Comparison of ENCODE assay signal across 11 mouse cellular contexts in the genomic region with DNA sequence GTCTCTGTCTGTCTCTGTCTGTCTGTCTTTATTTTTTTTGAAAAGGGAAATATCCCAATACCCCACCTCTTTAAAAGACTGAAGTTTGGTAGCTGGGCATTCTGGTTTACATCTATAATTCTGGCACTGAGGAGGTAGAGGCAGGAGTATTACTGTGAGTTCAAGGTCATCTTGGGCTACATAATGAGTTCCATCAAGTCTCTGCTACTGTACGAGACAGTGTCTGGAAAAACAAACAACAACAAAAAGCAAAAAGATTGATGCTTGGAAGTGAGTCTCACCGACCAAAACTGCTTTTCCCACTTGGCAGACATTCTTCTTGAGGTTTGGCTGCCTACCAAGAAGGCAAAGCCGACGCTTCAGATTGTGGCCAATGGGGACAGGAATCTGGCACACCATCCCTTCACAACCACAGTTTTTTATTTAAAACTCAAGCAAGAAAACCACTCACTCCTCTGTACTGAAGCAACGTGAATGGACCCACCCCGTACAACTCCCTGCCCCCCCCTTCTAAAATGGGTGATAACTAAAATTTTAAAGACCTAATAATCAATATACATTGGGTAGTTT. TPM values are rescaled to one million over a fixed set of nuclear protein-coding genes. Genes with fewer than 3 reads are reported as not detected.
DNase-seq lines count a peak whose midpoint lies in the region; ATAC-seq and TF ChIP-seq lines count a peak whose summit lies in the region.
"Had no signal": no experiment of that assay in that cellular context is flagged by ENCODE, and none has a peak within 500 bp of the region (broad histone marks: within the 10 kb centered on the region; RNA-seq: fewer than 3 reads in every experiment).

No protein-coding gene starts in this region.

- H3K9me3 ChIP-seq in heart, embryonic 12.5 days (replicated peaks) = no peaks in the 10 kb centered on the region
- H3K9me3 ChIP-seq: stomach, embryonic 15.5 days had no signal

- H3K27me3 ChIP-seq in heart, embryonic 12.5 days (replicated peaks) = no peaks in the 10 kb centered on the region
- H3K27me3 ChIP-seq in cerebellum, adult 2 months (ENCODE audit: control insufficient read depth, insufficient read depth, low read length) = no peaks in the 10 kb centered on the region
- H3K27me3 ChIP-seq: stomach, embryonic 15.5 days had no signal

- no peak overlapping the region for H3K4me3 ChIP-seq in heart, embryonic 12.5 days
- no peak overlapping the region for H3K4me3 ChIP-seq in cerebellum, adult 2 months (replicated peaks; ENCODE audit: insufficient read depth, low read depth, low read length)
- H3K4me3 ChIP-seq: stomach, embryonic 15.5 days had no signal

- H3K4me2 ChIP-seq in heart, embryonic 12.5 days = no peak overlapping the region
- H3K4me2 ChIP-seq: stomach, embryonic 15.5 days had no signal

- peak; percentile 58 for DNase-seq in heart, adult 8-10 months (ENCODE audit: low spot score)
- peak; percentile 86 for DNase-seq in 416B (ENCODE audit: low read depth)
- peak; percentile 71 to 80 for DNase-seq in cerebellum, adult 2 months
- DNase-seq in c-Kit-positive CD71-positive TER-119-positive erythroid progenitor cells, embryonic 14.5 days (ENCODE audit: low spot score) = no peak

- WGBS in heart, embryonic 12.5 days = 61% methylated on average over 6 of the region's 6 CpGs
- WGBS in cerebellum, adult 2 months = 2% methylated on average over 6 of the region's 6 CpGs

- H3K4me1 ChIP-seq in heart, embryonic 12.5 days (replicated peaks) = peaks cover 18% of the 10 kb centered on the region
- peaks cover 20% of the 10 kb centered on the region for H3K4me1 ChIP-seq in cerebellum, adult 2 months (ENCODE audit: control insufficient read depth, insufficient read depth, low read length)

- no peak overlapping the region for H3K9ac ChIP-seq in heart, embryonic 12.5 days
- H3K9ac ChIP-seq: liver, embryonic 14.5 days; stomach, embryonic 15.5 days had no signal

- no peak for TF ChIP-seq CTCF in cerebellum, adult 2 months (IDR thresholded peaks at IDR 0.05; ENCODE audit: borderline replicate concordance, insufficient read depth, low read depth, low read length)

- H3K36me3 ChIP-seq in heart, embryonic 12.5 days = 0 out of 2 replicates have a peak, but pooled peaks cover 2% of the 10 kb centered on the region
- H3K36me3 ChIP-seq: stomach, embryonic 15.5 days had no signal

- H3K27ac ChIP-seq in heart, embryonic 12.5 days (ENCODE audit: poor library complexity, severe bottlenecking) = no peak overlapping the region
- no peak overlapping the region for H3K27ac ChIP-seq in cerebellum, adult 2 months (ENCODE audit: insufficient read depth, low read length)
- H3K27ac ChIP-seq: liver, embryonic 14.5 days; stomach, embryonic 15.5 days had no signal

- ATAC-seq in heart, embryonic 12.5 days (ENCODE audit: insufficient number of reproducible peaks, low FRiP score) = no peak
- ATAC-seq in hematopoietic stem cell, adult 5-6 weeks (replicated peaks in 1 of 2; ENCODE audit: insufficient read depth in 1 of 2, low FRiP score in 2 of 2, low TSS enrichment in 1 of 2, low read depth in 1 of 2, poor library complexity in 2 of 2, severe bottlenecking in 2 of 2) = peak; percentile 13 to 30; a peak in 2 of 4 replicates
- no peak for ATAC-seq in CD4-positive, CD25-positive, alpha-beta regulatory T cell, adult 4 months
- no peak for ATAC-seq in monocyte, adult 5-6 weeks (replicated peaks; ENCODE audit: insufficient number of reproducible peaks, low FRiP score, low TSS enrichment, poor library complexity, severe bottlenecking)

- no peak for TF ChIP-seq POLR2A in cerebellum, adult 2 months (IDR thresholded peaks at IDR 0.05; ENCODE audit: borderline replicate concordance, insufficient read depth, low read length)

RNA-seq across cellular contexts. Expression of gene Slc46a2, which starts 45.3 kb away (rescaled TPM):
- total RNA-seq in heart, adult 8-10 months (2022) = under 1 TPM in 2 of 4 experiments, not detected in 2; 0.09 to 0.14 TPM
- 0.09 TPM in 1 of 2 replicates, not detected in the other for polyA plus RNA-seq in heart, embryonic 12.5 days (2016; fragmentation: Nextera tagmentation; extraction: Ambion mirVana)
- polyA plus RNA-seq in cerebellum, adult 2 months (2012; rRNA removed) = not detected in 2 replicates
- total RNA-seq in hematopoietic stem cell, adult 5-6 weeks (2017) = not detected in 2 replicates
- under 1 TPM in 1 of 2 experiments, not detected in 1; 0.20 TPM for polyA plus RNA-seq in CD4-positive, CD25-positive, alpha-beta regulatory T cell, adult 4 months (2017; shearing (Covaris generic))
- not detected in 3 replicates for total RNA-seq in monocyte, adult 5-6 weeks (2017)
- total RNA-seq: ES-E14 had no signal
- polyA plus RNA-seq: liver, embryonic 14.5 days had no signal

Comparison
In these comparisons a context has a peak if more than half of its experiments do, and no peak if none do; other contexts are left out.
1. ATAC-seq: peak in hematopoietic stem cell, adult 5-6 weeks (2 of 2); none in heart, embryonic 12.5 days (single experiment), CD4-positive, CD25-positive, alpha-beta regulatory T cell, adult 4 months (single experiment) and monocyte, adult 5-6 weeks (single experiment).